Mouse (Mus musculus) adrenal gland, adult 2 months (tissue): Measurements from ENCODE around the gene Chn2. TPM values are rescaled to one million over a fixed set of nuclear protein-coding genes. Genes with fewer than 3 reads are reported as not detected.

Experiments
- polyA plus RNA-seq: library from polyadenylated mRNA; depleted of rRNA; stranded (reverse); fragments of >200 nt; gene quantifications from 2 replicates; pipeline ENCODE4 v1.2.3, GENCODE M21; 2012; rRNA removed
- total RNA-seq, 2 experiments: library from RNA; stranded (reverse); gene quantifications; 2 replicates each; pipeline ENCODE4 v1.2.3; 2021

Gene Chn2
- total and polyA plus RNA-seq, 3 experiments: 9.2 to 13.7 (median 11.5) TPM

Other genes starting within 250 kb of the Chn2 start
- 1 to 10 TPM; 5.9 to 8.8 TPM for gene Tril, start 218.7 kb upstream of the Chn2 start, total RNA-seq
- 13.9 and 17.4 TPM in 2 replicates for gene Tril, start 218.7 kb upstream of the Chn2 start, polyA plus RNA-seq
- gene Cpvl, start 60.9 kb upstream of the Chn2 start, total RNA-seq: not detected
- gene Cpvl, start 60.9 kb upstream of the Chn2 start, polyA plus RNA-seq: not detected in 2 replicates